Mouse (Mus musculus) spleen, postnatal 4 days (tissue): ENCODE data around the gene Gas7.
A peak's percentile ranks its signal among the peaks of the same experiment; 100 is the strongest.

Experiments used
- DNase-seq, 2 experiments: peaks; one replicate each; pipeline ENCODE4 v3.0.0; 2022; ENCODE audit warnings: low spot score in 2 of 2

The Gas7 gene

GRCm38 (mm10) chr11:67454874-67455526, at the start of gene Gas7:
Gene Gas7, plus strand, starts transcription at chr11:67455437.
- peak in 1 of 2 experiments; percentile 13 for DNase-seq

- no peak for DNase-seq
Measured at GRCm38 (mm10) chr11:67414346-67414940, 40.8 kb upstream of the Gas7 start.

DNA sequence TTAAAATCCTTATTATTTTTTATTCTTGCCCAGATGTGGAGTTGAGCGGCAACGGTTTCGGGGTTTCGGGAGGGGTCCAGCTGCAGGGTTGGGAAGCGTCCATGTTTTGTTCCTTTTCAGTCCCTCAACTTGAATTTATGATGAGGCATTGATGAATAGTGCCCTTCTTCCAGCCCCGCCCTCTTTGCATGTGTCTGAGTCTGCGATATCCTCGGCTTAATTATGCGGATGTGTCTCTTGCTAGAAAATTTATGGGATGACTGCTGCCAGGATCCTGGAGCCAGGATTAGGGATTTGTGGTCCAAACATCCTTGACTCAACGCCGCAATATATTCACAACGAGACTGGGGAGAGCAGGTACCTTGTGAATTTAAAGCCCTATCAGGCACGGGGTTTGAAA, 31.7 kb upstream of the Gas7 start:
- no peak for DNase-seq

GRCm38 (mm10) chr11:67428196-67428595, 27.0 kb upstream of the Gas7 start:
- peak in 1 of 2 experiments; percentile 20 for DNase-seq

GRCm38 (mm10) chr11:67429836-67430235, 25.4 kb upstream of the Gas7 start:
- no peak for DNase-seq

DNA sequence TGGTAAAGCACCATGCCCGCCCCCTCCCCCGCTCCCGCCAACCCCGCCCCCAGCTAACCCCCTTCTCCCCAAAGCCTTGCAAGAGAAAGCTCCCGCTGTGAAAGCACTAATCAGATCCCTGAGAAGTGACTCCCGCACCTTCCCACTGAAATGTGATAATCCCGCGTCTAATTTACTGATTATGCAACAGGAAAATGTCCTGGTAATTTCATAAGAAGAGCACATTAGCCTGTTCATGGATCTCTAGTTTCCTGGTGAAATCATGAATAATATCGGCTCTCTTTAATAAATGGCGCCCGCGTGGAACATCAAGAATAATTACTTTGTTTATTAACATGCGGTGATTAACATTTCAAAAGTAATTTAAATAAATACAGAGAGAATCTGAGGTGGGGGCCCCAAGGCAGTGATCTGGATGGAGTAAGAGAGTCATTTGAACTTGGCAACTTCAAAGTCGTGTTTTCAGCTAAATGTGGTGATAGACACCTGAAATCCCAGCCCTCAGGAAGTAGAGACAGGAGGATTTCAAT, 24.1 kb upstream of the Gas7 start:
- no peak for DNase-seq

GRCm38 (mm10) chr11:67431864-67432263, 23.4 kb upstream of the Gas7 start:
- no peak for DNase-seq

GRCm38 (mm10) chr11:67433763-67434162, 21.5 kb upstream of the Gas7 start:
- DNase-seq: no peak

GRCm38 (mm10) chr11:67438746-67439145, 16.5 kb upstream of the Gas7 start:
- DNase-seq: no peak

DNA sequence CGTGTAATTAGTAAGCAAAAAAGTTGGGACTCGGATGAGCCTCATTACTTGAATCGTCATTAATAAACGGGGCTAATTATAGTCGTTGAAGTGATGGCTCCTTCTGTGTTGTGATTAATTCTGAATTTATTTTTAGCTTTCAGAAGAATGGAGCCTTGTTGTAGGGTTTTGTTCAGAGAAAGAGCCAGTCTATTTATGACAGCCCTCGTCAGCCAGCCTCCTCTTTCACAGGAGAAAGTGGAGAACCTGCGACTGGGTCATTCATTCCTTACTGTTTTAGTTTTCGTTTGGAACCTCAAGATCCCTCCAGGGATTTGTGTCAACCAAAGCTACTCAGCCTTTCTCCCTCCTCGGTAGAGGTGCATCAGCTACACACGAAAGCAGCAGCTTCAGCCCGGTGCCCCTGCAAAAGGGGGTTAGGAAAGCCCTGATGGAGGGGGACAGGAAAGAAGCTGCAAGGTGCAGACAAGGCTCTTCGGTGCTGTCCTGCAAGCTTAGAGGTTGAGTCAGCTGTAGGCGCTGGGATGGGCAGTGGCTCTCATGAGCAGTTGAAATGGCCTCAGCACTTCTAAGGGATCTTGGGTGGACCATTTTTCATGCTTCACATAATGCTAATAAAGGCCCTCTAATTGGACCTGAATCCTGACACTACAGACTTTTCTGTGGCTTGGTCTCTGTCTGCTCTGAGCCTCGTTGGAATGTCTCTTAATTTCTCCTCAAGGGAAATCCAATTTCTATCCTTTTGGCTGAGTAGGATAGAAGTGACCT, 10.0 kb upstream of the Gas7 start:
- DNase-seq: no peak

DNA sequence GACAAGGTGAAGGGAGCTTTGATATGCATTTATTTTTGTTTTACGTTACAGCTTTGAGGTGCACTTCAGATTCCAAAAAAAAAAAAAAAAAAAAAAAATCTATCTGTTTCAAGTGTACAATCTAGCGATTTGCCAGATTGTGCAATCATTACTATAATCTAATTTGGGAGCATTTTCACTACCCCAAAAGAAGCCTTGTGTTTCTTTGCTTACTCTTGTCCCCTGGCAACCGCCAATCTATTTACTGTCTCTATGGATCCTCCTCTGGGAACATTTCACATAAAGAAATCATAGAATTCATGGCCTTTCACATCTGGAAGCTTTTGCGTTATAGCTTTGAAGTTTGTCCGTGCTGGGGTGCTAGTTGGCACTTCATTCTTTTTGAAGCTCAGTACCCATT, 3.7 kb upstream of the Gas7 start:
- no peak for DNase-seq

GRCm38 (mm10) chr11:67455527-67455981, 317 bp downstream of the Gas7 start:
- peak in 1 of 2 experiments; percentile 66 for DNase-seq

GRCm38 (mm10) chr11:67456029-67456428, 792 bp downstream of the Gas7 start:
- no peak for DNase-seq

GRCm38 (mm10) chr11:67458171-67458570, 2.9 kb downstream of the Gas7 start:
- DNase-seq: no peak

DNA sequence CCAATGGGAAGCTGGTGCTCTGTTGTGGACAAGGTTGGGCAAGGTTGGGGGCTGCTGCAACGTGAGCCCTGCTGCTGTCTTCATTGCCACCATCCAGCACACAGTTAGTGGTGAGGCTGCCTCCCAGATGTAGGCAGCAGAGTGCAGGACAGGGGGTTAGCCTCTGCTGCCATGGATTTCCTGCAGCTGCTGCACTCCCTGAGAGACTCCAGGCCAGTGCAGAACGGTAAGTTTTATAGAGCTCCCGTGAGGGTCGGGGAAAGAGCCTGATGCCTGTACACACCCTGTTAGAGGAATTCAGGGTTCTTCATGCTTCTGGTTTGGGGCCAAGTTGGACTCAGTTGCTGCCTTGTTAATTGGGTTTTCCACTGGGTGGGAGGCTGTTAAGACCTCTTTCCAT, 11.9 kb downstream of the Gas7 start:
- no peak for DNase-seq

DNA sequence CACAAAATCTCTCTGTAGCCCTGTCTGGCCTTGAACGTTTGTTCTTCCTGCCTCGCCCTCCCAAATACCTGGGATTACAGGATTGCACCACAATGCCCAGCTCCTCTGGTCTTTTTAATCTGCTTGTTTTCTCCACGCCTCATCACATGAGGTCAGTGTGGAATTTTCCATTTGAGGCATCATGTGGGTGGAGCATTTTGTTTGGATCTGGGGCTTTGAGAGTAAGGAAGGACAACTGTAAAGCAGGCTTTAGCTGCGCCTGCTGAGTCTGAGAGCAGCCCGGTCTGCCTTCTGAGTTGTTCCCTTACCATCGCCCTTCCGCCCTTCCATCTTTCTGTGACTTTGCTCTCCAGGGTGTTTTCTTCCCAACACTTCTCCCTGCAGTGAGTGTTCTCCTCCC, 13.6 kb downstream of the Gas7 start:
- DNase-seq: no peak

- no peak for DNase-seq
Measured at GRCm38 (mm10) chr11:67474590-67474989, 19.4 kb downstream of the Gas7 start.

DNA sequence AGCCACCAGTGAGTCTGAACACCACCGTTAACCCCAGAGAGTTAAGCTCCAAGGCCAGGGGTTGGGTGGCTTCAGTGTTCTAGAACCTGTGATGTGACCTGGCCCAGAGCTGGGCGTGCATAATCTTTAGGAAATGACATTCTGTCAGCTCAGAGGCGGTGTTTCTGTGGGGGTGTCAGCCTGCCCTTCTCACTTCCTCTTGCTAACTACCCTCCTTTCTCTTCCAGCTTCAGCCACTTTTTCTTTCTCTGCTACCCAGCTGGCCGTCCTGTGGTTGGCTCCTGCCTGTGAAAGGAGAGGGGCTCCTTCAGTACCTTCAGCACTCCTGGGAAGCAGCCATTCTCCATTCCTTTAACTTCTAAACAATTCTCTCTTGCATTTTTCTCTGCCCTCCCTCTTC, 24.3 kb downstream of the Gas7 start:
- no peak for DNase-seq

DNA sequence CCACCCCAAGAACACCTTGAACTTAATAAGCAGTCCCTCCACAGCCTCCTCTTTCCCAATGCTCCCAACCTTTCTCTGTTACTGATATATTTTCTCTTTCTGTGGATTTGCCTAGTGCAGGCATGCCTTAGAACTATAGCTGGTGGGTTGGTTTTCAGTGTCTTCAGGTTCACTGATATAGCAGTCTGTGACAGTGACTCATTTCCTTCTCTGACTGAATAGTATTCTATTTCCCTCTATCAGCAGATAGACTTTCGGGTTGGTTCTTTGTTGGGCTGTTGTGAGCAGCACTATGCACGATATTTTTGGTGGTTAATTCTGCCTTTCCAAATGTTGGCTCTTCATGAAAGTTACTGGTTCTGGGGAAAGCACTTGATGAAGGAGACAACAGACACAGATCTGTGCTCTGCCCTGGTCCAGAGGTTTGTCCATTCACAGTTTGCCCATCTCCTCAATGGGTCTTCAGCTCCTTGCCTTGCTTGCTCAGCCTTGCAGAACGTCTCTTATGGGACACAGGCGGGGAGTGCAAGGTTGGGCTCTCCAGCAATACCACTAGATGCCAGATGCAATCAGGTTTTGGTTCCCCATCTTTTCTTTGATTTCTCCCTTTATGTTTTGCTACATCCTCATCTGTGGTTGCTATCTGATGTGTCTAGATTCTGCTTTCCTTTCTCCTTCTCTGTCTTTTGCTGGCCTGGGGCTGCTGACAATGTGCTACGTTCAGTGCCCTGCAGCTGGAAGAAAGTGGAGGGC, 25.1 kb downstream of the Gas7 start:
- no peak for DNase-seq

DNA sequence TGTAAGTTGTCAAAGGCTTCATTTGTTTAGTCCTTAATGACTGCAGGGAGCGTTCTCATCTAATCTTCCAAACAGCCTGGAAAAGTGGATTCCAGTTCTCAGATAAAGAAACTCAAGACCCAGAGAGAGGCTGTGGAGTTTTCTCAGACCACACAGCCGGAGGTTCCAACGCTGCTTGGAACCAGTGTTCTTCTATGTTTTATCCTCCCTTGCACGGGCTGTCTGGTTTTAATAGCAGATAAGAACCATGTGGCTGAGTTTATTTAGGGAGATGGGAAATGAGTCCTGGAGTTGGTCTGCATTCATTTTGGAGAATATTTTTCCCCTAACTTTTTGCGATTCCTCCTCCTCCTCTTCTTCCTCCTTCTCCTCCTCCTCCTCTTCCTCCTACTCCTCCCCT, 26.5 kb downstream of the Gas7 start:
- no peak for DNase-seq

DNA sequence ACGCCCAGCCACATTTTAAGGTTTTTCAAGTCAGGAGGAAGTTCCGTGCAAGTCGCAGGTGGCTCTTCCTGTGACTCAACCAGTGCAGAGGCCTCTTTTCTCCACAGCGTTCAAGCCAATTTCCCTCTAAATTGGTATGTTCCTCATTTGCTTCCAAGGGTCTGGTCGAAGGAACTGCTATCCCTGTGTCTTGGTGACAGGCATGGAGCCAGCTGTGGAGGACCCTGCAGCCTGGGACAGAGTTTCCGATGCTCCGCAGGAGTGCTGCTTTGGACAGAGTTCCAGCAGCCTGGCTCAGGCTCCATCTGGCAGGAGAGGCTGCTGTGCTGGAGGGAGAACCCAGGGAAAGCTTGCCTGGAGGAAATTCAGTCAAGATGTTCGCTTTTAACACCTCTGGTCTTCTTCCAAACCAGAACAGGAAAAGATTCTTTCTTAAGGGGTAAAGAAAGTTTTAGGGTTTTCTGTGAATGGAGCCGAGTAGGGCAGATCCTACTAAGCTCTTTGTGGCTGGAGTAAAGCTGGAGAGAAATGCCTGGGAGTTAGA, 27.1 kb downstream of the Gas7 start:
- DNase-seq: no peak

- no peak for DNase-seq
Measured at GRCm38 (mm10) chr11:67488156-67488555, 32.9 kb downstream of the Gas7 start.
